Comparison of ENCODE assay signal across 8 mouse cellular contexts in the genomic region with DNA sequence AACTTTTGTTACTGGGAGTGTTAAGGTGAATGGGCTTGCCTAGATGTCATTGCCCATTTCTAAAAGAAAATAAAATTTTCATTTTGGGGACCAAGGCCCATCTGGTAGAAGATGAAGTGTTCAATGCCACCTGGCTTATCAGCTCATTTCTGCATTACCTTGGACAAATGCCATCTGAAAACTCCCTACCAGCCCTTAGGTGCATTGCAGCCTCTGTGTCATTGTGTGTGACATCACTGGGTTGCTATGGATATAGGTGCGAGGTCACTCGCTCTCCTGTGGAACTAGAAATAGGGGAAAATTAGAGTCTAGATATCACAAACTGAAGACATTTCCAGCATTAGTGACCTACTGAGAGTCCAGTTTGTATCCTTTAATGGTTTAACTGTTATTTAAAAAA. TPM values are rescaled to one million over a fixed set of nuclear protein-coding genes. Genes with fewer than 3 reads are reported as not detected.
DNase-seq lines count a peak whose midpoint lies in the region; ATAC-seq and TF ChIP-seq lines count a peak whose summit lies in the region.

No protein-coding gene starts in this region.

- no peak overlapping the region for H3K9ac ChIP-seq in neural tube, embryonic 11.5 days (ENCODE audit: low read length)
- 0 out of 2 replicates have a peak overlapping the region, but pooled peaks have one; percentile 8 for H3K9ac ChIP-seq in liver, postnatal 0 days (replicated peaks)

- H3K4me2 ChIP-seq in neural tube, embryonic 11.5 days (ENCODE audit: low read depth), result peak overlapping the region; percentile 32
- peak overlapping the region; percentile 76 for H3K4me2 ChIP-seq in liver, postnatal 0 days (ENCODE audit: low read depth, low read length)

- TF ChIP-seq CTCF in liver, postnatal 0 days (IDR thresholded peaks at IDR 0.05; ENCODE audit: low read depth), result no peak

- WGBS in neural tube, embryonic 11.5 days, result 85% methylated on average over 2 of the region's 2 CpGs
- 69% methylated on average over 2 of the region's 2 CpGs for WGBS in liver, postnatal 0 days (ENCODE audit: insufficient replicate concordance)

- H3K36me3 ChIP-seq in neural tube, embryonic 11.5 days (ENCODE audit: control insufficient read depth, insufficient read depth, low read length), result peaks cover 10% of the 10 kb centered on the region
- peaks cover 38% of the 10 kb centered on the region for H3K36me3 ChIP-seq in liver, postnatal 0 days (replicated peaks; ENCODE audit: insufficient read depth, low read length)

- TF ChIP-seq EP300 in liver, postnatal 0 days (IDR thresholded peaks at IDR 0.05; ENCODE audit: low read depth), result no peak

- H3K27me3 ChIP-seq in neural tube, embryonic 11.5 days (ENCODE audit: control insufficient read depth, insufficient read depth, low read length), result no peaks in the 10 kb centered on the region
- H3K27me3 ChIP-seq in liver, postnatal 0 days (ENCODE audit: insufficient read depth, low read length), result no peaks in the 10 kb centered on the region

- no peak overlapping the region for H3K27ac ChIP-seq in neural tube, embryonic 11.5 days (ENCODE audit: low read depth, low read length)
- no peak overlapping the region for H3K27ac ChIP-seq in liver, postnatal 0 days (ENCODE audit: low read depth)

- peaks cover 5% of the 10 kb centered on the region; the same call in 1 of the 2 replicates for H3K4me1 ChIP-seq in neural tube, embryonic 11.5 days (ENCODE audit: control insufficient read depth, insufficient read depth, low read length)
- peaks cover 16% of the 10 kb centered on the region for H3K4me1 ChIP-seq in liver, postnatal 0 days (ENCODE audit: insufficient read depth)

- ATAC-seq in neural tube, embryonic 11.5 days (ENCODE audit: insufficient read depth, low FRiP score, low TSS enrichment), result no peak
- no peak for ATAC-seq in liver, postnatal 0 days

- peak overlapping the region; percentile 69; the same call in 1 of the 2 replicates for H3K4me3 ChIP-seq in neural tube, embryonic 11.5 days (ENCODE audit: low read depth, low read length)
- H3K4me3 ChIP-seq in liver, postnatal 0 days (ENCODE audit: low read depth, low read length), result no peak overlapping the region

- no peaks in the 10 kb centered on the region for H3K9me3 ChIP-seq in neural tube, embryonic 11.5 days (ENCODE audit: control insufficient read depth, low read length)
- no peaks in the 10 kb centered on the region for H3K9me3 ChIP-seq in liver, postnatal 0 days (ENCODE audit: low read length)

- peak; percentile 40 for DNase-seq in adrenal gland, postnatal 10 days
- DNase-seq in adrenal gland, adult 18-20 months (ENCODE audit: low spot score in 2 of 2), result no peak
- DNase-seq in neural tube, embryonic 11.5 days (ENCODE audit: low spot score), result no peak
- DNase-seq in neural tube, embryonic 10.5 days (ENCODE audit: extremely low spot score, low spot score), result no peak
- DNase-seq in liver, postnatal 0 days, result no peak
- no peak for DNase-seq in right cerebral cortex, postnatal 4 days
- no peak for DNase-seq in right cerebral cortex, postnatal 25 days
- no peak for DNase-seq in adrenal gland, adult 8-10 months

RNA-seq across cellular contexts. Expression of gene Ywhag, which starts 2.1 kb away (rescaled TPM):
- 100 to 1,000 TPM; 413 to 414 TPM for total RNA-seq in adrenal gland, postnatal 10 days (2021)
- total RNA-seq in adrenal gland, adult 18-20 months (2021), result 100 to 1,000 TPM; 665 to 853 TPM
- polyA plus RNA-seq in neural tube, embryonic 11.5 days (2014; fragmentation: Nextera tagmentation; extraction: Ambion mirVana), result 191 and 196 TPM in 2 replicates
- polyA plus RNA-seq in liver, postnatal 0 days (2015; fragmentation: Nextera tagmentation; extraction: Ambion mirVana), result 56.7 and 66.8 TPM in 2 replicates
- 100 to 1,000 TPM; 434 to 601 (median 481) TPM for total RNA-seq in adrenal gland, adult 8-10 months (2022)

RNA-seq across cellular contexts. Expression of gene Ssc4d, which starts 42.0 kb away (rescaled TPM):
- 1 to 10 TPM; 1.9 to 2.3 TPM for total RNA-seq in adrenal gland, postnatal 10 days (2021)
- 1 to 10 TPM; 3.3 to 4.3 TPM for total RNA-seq in adrenal gland, adult 18-20 months (2021)
- 1.8 TPM in 2 replicates for polyA plus RNA-seq in neural tube, embryonic 11.5 days (2014; fragmentation: Nextera tagmentation; extraction: Ambion mirVana)
- polyA plus RNA-seq in liver, postnatal 0 days (2015; fragmentation: Nextera tagmentation; extraction: Ambion mirVana), result 1.7 and 1.9 TPM in 2 replicates
- total RNA-seq in adrenal gland, adult 8-10 months (2022), result 10 to 100 TPM in 1 of 4 experiments, 1 to 10 TPM in 3; 4.5 to 15.0 (median 7.8) TPM

RNA-seq across cellular contexts. Expression of gene Hspb1, which starts 44.6 kb away (rescaled TPM):
- total RNA-seq in adrenal gland, postnatal 10 days (2021), result 10 to 100 TPM; 68.2 to 90.0 TPM
- total RNA-seq in adrenal gland, adult 18-20 months (2021), result 1,000 to 10,000 TPM in 1 of 2 experiments, 100 to 1,000 TPM in 1; 220 to 1,206 TPM
- 28.9 and 30.5 TPM in 2 replicates for polyA plus RNA-seq in neural tube, embryonic 11.5 days (2014; fragmentation: Nextera tagmentation; extraction: Ambion mirVana)
- 4.5 and 9.1 TPM in 2 replicates for polyA plus RNA-seq in liver, postnatal 0 days (2015; fragmentation: Nextera tagmentation; extraction: Ambion mirVana)
- 100 to 1,000 TPM; 113 to 288 (median 256) TPM for total RNA-seq in adrenal gland, adult 8-10 months (2022)

RNA-seq across cellular contexts. Expression of gene Zp3, which starts 47.5 kb away (rescaled TPM):
- under 1 TPM in 1 of 2 experiments, not detected in 1; 0.30 TPM for total RNA-seq in adrenal gland, postnatal 10 days (2021)
- total RNA-seq in adrenal gland, adult 18-20 months (2021), result not detected
- not detected in 2 replicates for polyA plus RNA-seq in neural tube, embryonic 11.5 days (2014; fragmentation: Nextera tagmentation; extraction: Ambion mirVana)
- polyA plus RNA-seq in liver, postnatal 0 days (2015; fragmentation: Nextera tagmentation; extraction: Ambion mirVana), result not detected in 2 replicates
- not detected for total RNA-seq in adrenal gland, adult 8-10 months (2022)
